Mouse (Mus musculus) gonadal fat pad, adult 2 months (tissue): ENCODE measurements around the gene Abi3bp. TPM values are rescaled to one million over a fixed set of nuclear protein-coding genes. Genes with fewer than 3 reads are reported as not detected.

Experiments used
- DNase-seq: peaks from one replicate; pipeline ENCODE4 v3.0.0-alpha.2; 2012; ENCODE audit warnings: low read depth
- polyA plus RNA-seq: library from polyadenylated mRNA; depleted of rRNA; stranded (reverse); fragments of >200 nt; gene quantifications from 2 replicates; pipeline ENCODE4 v1.2.3, GENCODE M21; 2012; rRNA removed

Abi3bp gene
- 7.1 and 9.6 TPM in 2 replicates for polyA plus RNA-seq

DNA sequence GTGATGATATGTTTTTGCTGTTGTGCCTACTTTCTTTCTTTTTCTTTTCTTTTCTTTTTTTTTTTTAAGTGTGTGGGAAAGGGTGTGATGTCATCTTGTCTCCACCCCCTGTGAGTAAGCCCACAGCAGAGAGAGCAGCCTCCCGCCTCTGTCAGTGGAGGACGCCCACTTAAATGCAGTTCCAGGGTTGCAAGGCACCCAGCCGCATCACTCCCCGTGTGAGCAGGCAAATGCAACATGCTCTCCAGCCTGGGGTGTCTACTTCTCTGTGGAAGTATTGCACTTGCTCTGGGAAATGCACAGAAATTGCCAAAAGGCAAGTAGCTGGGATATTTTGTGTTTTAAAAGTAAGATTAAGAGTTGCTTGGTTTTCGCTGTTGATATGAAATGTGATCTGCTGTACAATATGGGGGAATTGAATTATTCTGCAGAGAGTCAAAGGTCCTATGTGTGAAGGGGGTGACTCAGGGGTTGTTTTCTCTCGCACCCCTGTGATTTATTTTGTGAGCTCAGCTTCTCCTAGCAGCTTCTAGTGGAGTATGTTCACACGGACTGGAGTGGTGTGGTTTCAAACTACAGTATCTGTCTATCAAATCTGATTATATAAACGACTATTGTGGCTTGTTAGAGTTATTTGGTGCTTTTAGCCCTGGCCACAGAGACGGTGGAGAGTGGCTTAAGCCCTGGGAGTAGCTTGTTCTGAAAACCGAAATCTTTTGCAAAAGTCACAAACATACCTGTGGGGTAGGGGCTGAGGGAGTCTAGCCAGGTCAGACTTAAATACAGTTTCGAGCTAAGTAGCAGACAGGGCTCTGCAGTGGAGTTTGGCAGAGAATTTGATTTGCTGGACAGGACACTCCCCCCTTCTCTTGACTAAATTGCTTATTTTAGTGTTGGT is at the start of gene Abi3bp:
TSS of gene Abi3bp (plus strand) at position 202 of the 898 bp plus-strand sequence.
- no peak for DNase-seq

DNA sequence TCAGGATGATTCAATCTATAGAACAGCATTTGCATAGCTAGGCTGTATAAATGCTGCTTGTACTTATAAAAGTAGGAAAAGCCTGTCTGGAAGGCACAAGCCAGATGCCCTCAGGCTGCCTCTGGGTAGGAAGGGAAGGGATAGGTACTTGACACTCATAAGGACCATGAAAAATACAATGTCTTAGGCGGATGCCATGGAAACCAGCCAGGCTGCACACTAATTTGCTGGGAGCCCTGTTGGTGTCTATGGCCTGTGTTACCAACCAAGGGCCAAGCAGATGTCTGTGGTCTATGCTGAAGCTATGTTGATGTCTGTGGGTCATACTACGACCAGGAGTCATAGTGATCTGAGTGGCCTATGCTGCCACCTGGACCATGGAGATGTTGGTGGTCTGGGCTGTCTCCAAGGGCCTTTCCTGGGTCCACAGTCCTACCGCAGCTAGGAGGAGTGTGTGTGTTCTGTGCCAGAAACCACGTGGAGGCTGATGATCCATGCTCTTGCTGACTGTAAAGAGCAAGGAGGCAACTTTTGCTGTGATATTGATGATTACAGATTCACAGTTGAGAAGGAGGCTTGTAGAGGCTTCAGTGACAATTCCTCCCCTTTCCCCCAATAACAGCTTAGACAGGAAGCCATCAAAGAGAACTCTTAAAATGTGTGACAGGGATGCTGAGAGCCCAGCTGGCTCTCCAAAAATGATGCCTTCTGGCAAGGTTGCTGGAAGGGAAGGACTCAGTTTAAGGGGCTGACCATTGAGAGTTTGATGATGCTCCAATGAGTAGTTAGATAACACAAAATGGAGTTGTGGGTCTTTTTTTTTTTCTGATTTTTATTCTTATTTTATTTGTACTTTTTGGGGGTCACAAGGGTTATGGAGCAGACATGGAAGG is 42.1 kb upstream of the Abi3bp start:
- no peak for DNase-seq

DNA sequence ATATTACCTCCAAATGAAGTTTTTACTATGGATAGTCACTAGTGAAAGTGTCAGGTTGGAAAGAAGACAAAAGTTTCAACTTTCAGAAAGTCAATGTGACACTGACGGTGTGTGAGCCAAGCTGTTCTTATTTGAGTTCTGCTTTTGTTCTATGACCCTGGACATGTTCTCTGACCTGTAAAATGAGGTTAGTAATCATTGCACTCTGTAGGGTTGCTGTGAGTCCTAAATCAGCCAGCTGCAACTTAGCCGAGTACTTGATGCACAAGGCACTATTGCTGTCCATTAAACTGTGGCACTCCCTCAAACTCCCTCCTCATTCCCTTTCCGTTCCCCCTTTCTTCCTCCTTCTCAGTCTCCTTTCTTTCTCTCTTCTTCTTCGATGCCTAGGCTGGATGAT is 37.4 kb upstream of the Abi3bp start:
- DNase-seq = no peak

DNA sequence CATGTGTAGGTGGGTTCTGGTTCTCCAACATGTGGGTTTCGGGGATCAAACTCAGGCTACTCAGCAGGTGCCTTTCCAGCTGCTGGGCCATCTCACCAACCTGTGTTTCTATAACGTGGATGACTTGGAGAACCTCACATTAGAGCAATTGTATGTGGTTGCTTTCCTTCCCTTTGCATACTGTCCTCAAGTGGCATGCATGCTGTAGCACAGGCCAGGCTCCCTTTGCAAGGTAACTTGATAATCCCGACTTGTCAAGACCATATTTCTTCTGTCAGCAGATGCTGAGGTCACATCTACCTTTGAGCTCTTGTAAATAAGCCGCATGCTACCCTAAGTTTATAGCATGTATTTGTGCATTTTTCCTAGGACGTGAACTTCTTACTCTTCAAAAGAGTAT is 36.6 kb upstream of the Abi3bp start:
- no peak for DNase-seq

DNA sequence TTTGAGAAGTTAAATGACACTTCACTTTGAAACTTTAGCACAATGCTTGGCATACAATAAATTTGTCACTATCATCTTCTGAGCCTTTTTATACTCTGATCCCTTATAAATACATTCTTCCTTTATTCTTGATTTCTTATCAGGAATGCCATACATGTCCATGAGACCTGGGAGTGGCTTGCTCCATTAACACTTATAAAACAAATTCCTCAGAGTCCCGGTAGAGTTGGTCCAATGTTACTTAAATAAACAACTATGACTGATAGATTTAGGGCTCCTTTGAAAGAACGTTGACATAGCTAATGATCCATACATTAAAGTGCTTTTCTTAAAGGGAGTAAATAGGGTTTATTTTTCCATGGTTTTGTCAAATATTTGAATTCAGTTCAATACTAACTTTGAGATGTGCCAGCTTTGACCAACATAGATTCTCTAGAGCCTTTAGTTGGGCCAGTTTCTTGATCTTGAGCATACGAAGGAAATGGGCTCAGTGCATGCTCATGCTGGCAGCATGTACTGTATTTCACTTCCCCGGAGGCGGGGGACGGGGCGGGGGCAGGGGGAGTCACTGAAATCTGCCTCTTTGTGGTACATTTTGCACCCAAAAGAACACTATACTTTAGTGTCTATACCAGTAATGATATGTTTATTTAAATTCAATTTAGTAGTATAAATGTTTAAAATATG is 35.9 kb upstream of the Abi3bp start:
- DNase-seq = no peak

- DNase-seq = no peak
These were observed 26.2 kb upstream of the Abi3bp start for GRCm38 (mm10) chr16:56451482-56451881.

DNA sequence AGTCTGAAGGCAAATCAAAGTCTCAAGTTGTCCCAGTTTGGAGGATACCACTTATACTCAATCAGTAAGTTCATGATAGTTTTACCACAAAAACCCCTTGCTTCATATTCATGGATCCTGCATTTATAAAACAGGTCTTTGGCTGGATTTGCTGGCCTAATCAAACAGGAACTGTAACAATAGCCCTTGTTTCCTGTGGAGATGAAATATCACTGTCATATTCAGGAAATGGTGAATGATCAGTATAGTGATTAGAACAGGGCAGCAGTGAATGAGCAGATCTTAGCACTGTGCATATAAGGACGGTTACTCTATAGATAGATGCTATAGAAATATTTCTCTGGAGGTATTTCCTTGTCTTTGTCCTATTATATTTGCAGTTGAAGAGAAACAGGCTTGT is 25.8 kb upstream of the Abi3bp start:
- no peak for DNase-seq

- no peak for DNase-seq
These were observed 19.5 kb upstream of the Abi3bp start for GRCm38 (mm10) chr16:56458052-56458754.

GRCm38 (mm10) chr16:56473160-56473559 is 4.5 kb upstream of the Abi3bp start:
- DNase-seq = no peak

DNA sequence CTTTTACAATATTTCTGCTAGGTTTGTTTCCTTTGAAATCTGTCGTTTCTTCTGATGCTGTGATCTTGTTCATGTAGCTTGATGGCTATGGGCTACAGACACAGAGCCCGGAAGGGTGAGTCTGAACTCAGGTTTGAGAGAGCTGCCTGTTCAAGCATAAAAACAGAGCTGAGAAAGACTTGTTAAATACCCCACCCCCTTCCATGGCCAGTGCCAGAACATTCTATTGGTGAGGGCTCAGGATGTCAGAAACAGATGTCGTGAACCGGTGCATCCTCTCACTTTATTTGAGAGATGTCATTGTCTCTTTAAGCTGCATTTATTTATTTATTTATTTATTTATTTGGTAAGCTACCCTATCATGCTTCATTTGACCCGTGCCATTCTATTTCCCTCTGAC is 2.0 kb upstream of the Abi3bp start:
- no peak for DNase-seq

DNA sequence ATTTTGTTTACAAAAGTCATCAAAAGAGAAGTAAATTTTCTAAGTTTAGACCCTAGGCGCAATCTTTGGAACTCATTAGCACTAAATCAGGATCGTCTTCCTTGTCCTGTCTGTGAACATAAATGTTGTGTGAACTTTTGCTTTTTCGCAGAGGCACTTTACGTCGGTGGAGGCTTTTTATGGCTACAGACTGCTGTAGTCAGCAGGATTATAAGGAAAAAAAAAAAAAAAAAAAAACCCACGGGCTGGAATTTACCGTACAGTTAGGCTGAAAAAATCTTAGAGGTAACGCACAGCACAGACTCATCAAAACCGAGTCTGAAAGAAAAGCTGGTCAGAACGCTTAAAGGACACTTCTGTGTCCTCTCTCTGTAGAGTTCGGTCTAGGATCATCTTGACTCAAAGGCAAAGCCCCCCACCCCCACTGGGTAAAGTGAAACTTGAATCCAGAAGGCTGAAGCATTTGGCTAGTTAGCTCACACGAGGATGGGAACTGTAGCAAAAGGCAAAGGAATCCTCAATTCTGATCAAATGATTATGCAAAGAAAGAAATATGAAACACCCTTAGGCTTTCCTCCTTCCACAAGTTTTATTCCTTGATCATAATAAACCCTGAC is 1.0 kb downstream of the Abi3bp start:
- no peak for DNase-seq

GRCm38 (mm10) chr16:56483466-56483865 is 5.8 kb downstream of the Abi3bp start:
- DNase-seq = no peak

DNA sequence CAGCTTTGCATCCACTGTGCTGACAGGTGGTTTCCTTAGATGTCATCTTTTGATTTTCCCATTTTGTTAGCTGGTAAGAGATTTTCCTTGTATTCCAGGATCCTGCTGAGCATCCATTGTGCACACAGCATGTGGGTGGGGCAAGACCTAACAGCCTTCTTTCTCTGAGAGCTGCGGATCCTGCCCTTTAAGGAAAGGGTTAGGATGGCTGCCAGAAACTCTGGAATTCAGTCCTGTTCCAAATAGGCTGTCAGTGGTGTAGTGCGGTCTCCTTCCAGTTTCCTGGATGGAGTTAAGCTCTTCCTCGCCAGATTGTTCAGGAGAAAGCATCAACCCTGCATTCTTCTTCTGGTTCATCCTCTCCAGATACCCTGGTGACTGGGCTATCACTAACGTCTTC is 8.8 kb downstream of the Abi3bp start:
- DNase-seq = no peak

- no peak for DNase-seq
These were observed 13.2 kb downstream of the Abi3bp start for GRCm38 (mm10) chr16:56490861-56491260.

DNA sequence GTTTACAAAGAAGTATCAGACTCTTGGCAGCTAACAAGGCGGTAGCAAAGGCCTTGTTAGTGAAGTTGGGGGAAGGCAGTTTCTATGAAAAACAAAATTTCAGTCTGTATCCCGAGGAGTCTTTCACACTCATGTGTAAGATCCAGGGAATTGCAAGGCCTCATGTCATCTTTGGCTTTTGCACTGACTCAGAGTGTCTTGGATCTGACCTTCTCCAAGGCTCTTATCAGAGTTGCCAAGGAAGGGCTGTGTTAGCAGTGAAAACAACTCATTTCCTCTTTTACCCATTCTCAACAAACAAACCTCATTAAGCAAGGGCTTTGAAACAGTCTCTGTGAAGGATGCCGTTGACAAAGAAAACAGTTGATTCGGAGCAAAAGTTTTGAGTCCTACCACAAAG is 17.6 kb downstream of the Abi3bp start:
- DNase-seq = no peak

GRCm38 (mm10) chr16:56496743-56497142 is 19.1 kb downstream of the Abi3bp start:
- DNase-seq = no peak

GRCm38 (mm10) chr16:56498680-56499079 is 21.0 kb downstream of the Abi3bp start:
- no peak for DNase-seq

GRCm38 (mm10) chr16:56500441-56500840 is 22.8 kb downstream of the Abi3bp start:
- no peak for DNase-seq

DNA sequence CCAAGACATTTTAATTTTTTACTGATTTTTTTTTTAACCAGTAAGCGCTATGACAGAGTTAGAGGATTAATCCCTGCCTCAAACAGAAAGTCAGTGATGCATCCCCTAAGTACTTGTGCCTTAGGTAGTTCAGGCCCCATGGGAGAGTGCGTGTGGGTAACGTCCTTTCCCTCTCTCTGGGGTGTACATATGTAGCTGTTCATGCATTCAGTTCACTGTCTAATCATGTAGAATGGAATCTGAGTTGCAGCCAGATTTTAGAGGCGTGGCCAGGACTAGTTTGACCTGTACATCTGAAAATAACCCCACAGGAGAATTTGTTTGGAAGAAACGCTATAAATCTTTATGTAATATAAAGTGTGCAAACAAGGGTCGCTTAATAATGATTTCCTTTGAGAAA is 23.4 kb downstream of the Abi3bp start:
- DNase-seq = no peak

- DNase-seq = no peak
These were observed 23.8 kb downstream of the Abi3bp start for GRCm38 (mm10) chr16:56501513-56501912.

GRCm38 (mm10) chr16:56502134-56502533 is 24.5 kb downstream of the Abi3bp start:
- DNase-seq = no peak
